Mouse (Mus musculus) hindbrain, embryonic 10.5 days (tissue): ENCODE measurements around the gene Dbndd1. TPM values are rescaled to one million over a fixed set of nuclear protein-coding genes. Genes with fewer than 3 reads are reported as not detected.
"Not testable (repeated sequence)": the region's sequence is repeated elsewhere in the genome, so short reads cannot be mapped to it uniquely, and the experiment has no call there.

Experiments used
- DNase-seq: peaks from one replicate; pipeline ENCODE4 v3.0.0-alpha.2; 2017; ENCODE audit warnings: low spot score
- H3K27ac ChIP-seq: fragments of 300-500 bp; sonication (generic); 2 replicates; pipeline ENCODE4 v1.5.1; 2016; ENCODE audit warnings: mild to moderate bottlenecking, moderate library complexity
- H3K27me3 ChIP-seq: fragments of 300-500 bp; sonication (generic); 2 replicates; pipeline ENCODE4 v1.6.1; 2016; ENCODE audit warnings: mild to moderate bottlenecking; ENCODE audit not compliant: poor library complexity, insufficient read depth, severe bottlenecking
- H3K36me3 ChIP-seq: fragments of 300-500 bp; sonication (generic); 2 replicates; pipeline ENCODE4 v1.6.1; 2016; ENCODE audit warnings: mild to moderate bottlenecking, moderate library complexity
- H3K4me1 ChIP-seq: fragments of 300-500 bp; sonication (generic); replicated peaks from 2 replicates; pipeline ENCODE4 v1.6.1; 2016; ENCODE audit warnings: mild to moderate bottlenecking
- H3K4me3 ChIP-seq: fragments of 300-500 bp; sonication (generic); 2 replicates; pipeline ENCODE4 v1.5.1; 2016; ENCODE audit warnings: mild to moderate bottlenecking, moderate library complexity
- H3K9me3 ChIP-seq: fragments of 300-500 bp; sonication (generic); 2 replicates; pipeline ENCODE4 v1.6.1; 2016; ENCODE audit warnings: mild to moderate bottlenecking, moderate library complexity
- WGBS: fragments of 180-500 bp; shearing (Covaris S2); methylation state at CpG from one replicate; pipeline ENCODE4 v1.1.7; 2016; 5-methylcytosine and 5-hydroxymethylcytosine counted together
- polyA plus RNA-seq: library from polyadenylated mRNA; unstranded; fragments of >200 nt; fragmentation: Nextera tagmentation; extraction: Ambion mirVana; gene quantifications from 2 replicates; pipeline ENCODE4 v1.2.1, GENCODE M21; 2016

Gene Dbndd1
- polyA plus RNA-seq, 1 experiment from 2014 or later = 38.1 TPM

DNA sequence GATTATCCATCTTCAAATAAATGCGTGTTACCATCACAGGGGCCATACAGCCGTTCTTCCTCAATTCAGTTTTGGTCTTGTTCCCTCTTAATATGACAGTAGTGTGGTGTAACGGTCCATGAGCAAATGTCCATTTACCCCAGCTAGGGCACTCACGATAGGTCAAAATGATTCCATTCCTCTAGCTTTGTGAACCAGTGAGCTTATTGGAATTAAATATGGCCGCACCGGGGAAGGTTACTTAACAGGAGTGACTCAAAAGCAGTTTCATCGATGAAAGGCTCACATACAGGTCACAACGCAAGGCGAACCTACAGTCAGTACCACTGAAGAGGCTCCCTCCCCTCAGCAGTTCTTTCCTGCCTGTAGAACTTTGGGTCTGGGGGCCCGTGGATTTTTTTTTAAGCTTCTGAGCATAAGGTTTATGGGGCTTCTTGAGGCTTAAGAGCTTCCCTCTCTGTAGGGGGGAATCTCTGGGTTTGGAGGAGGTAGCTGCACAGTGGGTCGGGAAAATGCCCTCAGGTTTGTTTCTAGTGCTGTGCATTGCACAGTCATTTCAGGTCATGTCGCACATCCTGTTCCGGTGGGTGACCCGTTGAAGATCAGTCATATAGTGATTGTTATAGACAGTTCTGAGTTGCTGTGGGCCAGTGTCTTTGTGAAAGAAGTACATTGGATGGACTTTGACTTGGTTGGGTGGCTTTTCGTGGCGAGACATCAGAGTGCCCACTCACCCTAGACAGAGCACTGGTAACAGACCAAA, 36.6 kb downstream of the Dbndd1 start:
- peak overlapping the region; percentile 96 for H3K27ac ChIP-seq
- peaks cover 19% of the 10 kb centered on the region for H3K4me1 ChIP-seq
- DNase-seq = no peak
- peaks cover 34% of the 10 kb centered on the region for H3K36me3 ChIP-seq
- H3K27me3 ChIP-seq = no peaks in the 10 kb centered on the region
- WGBS = 39% methylated on average over 16 of the region's 16 CpGs
- no peaks in the 10 kb centered on the region for H3K9me3 ChIP-seq
- H3K4me3 ChIP-seq = peak overlapping the region; percentile 80

DNA sequence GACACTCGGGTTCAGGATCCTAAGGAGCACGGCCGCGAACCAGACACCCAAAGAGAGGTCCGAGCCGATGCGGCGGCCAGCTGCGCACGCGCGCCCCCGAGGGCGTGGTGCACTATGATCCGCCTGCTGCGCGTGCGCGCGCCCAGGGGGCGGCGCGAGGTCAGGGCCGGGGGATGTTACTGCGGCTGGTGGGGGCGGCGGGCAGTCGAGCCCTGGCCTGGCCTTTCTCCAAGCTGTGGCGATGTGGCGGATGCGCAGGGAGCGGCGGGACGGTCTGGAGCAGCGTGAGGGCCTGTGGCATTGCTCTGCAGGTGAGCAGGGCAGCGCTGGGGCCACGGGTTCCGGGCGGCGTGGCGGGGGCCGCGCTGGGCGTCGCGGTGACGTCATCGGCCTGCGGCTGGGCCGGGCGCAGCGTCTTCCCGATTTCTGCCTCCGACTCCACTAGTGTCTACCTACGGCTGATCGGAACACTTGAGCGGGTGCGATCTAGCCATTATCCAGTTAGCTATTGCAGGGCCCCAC, 37.5 kb downstream of the Dbndd1 start, which contains the start of gene Afg3l1:
Gene Afg3l1, plus strand, starts transcription at position 167 of the 522 bp plus-strand sequence.
- WGBS = under 1% methylated on average over 58 of the region's 58 CpGs
- H3K27me3 ChIP-seq = no peaks in the 10 kb centered on the region

DNA sequence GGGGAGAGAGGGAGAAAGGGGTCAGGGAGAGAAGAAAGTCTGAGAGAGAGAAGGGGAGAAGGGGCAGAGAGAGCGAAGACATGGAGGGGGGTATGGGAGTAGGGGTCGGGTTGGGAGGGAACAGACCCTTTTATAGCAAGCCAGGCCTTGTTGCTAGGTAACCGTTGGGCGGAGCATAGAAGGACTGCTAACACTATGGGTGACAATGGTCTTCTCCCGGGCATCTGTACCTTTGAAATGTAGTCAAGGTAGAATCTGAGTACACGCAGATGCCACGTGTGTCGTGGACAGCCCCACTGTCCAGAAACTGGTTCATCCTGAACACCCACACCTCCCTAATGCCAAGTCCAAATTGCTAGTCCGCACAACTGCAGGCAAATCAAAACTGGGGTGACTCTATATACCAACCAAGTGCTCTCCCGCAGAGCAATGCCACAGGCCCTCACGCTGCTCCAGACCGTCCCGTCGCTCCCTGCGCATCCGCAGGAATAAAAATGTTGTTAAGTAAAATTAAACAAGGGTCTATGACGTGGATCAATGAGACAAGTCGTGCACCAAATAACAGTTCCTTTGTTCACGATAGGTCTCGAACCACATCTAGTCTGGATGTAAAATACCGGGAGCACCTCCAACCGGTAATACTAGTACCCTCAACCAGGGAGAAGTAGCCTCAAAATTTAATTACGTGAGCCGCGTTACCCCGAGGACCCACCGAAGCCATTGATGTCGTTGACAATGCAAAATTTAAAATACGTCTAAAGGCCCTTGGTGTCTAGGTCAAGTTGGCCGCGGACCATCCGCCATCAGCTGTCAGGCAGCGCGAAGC, 38.1 kb downstream of the Dbndd1 start:
- no peaks in the 10 kb centered on the region for H3K27me3 ChIP-seq
- H3K4me3 ChIP-seq = peak overlapping the region; percentile 80
- WGBS = 8% methylated on average over 34 of the region's 34 CpGs
- H3K36me3 ChIP-seq = peaks cover 21% of the 10 kb centered on the region
- H3K4me1 ChIP-seq = peaks cover 19% of the 10 kb centered on the region
- H3K9me3 ChIP-seq = no peaks in the 10 kb centered on the region
- DNase-seq = peak; percentile 43
- peak overlapping the region; percentile 96 for H3K27ac ChIP-seq

More for the DNA sequence above, 37.5 kb downstream of the Dbndd1 start, which contains the start of gene Afg3l1:
- Histone ChIP-seq H3K4me1 (peaks cover 19% of the 10 kb centered on the region), H3K27ac (peak within 1 kb of the TSS; percentile 96), H3K4me3 (peak within 1 kb of the TSS; percentile 80), H3K9me3 (no peaks in the 10 kb centered on the region), H3K36me3 (peaks cover 28% of the 10 kb centered on the region)
- DNase-seq = peak; percentile 93

DNA sequence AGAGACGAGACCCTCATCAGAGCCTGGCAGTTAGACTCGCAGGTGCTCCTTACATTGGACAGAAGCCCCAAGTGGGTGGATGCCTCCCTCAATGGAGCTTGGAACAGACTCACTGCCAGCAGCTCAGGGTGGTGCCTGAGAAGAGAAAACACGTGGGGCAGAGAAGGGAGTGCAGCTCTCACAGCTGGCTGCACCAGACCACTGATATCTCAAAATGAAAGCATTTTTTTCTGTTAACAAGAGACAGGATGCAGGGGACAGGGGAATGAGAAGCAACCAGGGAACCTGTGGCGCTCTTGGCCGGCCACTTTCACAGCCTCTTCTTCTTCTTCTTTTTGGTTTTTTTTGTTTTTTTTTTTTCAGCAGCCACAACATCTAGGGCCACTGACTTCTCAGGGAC, 40.7 kb downstream of the Dbndd1 start:
- not testable (repeated sequence) for H3K4me3 ChIP-seq, H3K9me3 ChIP-seq, H3K27ac ChIP-seq, H3K36me3 ChIP-seq, H3K27me3 ChIP-seq, DNase-seq
- 69% methylated on average over 5 of the region's 5 CpGs for WGBS
- H3K4me1 ChIP-seq = peaks cover 19% of the 10 kb centered on the region

DNA sequence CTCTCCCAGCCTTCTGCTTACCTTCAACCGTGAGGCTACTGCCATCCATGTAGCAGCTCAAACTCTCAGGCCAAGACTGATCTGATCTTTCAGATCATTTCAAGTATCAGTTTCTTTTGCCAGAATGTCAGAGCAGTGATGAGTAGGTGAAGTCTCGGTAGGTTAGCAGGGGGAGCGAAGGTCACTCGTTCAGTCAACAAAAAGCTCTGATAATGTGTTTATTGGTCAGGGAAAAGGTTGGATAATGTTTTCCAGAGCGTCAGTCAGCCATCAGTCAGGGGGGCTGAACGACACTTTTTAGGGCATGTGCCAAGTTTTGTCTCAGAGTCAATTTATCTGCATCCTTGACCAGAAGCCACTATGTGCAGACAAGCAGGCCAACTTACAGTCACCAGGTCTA, 42.3 kb downstream of the Dbndd1 start:
- not testable (repeated sequence) for H3K9me3 ChIP-seq, H3K27ac ChIP-seq, H3K4me1 ChIP-seq, DNase-seq, H3K4me3 ChIP-seq, H3K27me3 ChIP-seq, H3K36me3 ChIP-seq
- WGBS = 80% methylated on average over 6 of the region's 6 CpGs

DNA sequence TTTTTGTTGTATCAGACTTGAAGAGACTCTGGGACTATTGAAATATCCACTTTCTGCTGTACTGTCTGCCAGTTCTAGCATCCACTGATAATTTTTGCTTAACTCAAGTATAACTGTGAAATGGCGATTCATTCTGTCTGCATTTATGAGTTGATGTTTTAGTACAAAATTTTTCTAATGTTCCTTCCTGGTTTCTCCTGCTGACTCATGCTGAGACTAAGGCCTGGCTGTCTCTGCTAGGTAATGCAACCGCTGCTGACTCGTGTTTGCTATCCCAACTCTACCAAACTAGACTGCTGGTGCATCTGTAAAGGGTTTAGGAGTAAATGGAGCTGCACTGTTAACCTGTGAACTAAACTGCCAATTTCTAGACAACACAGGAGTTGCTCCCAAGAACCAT, 47.8 kb downstream of the Dbndd1 start:
- 87% methylated on average over 3 of the region's 3 CpGs for WGBS
- no peak for DNase-seq

DNA sequence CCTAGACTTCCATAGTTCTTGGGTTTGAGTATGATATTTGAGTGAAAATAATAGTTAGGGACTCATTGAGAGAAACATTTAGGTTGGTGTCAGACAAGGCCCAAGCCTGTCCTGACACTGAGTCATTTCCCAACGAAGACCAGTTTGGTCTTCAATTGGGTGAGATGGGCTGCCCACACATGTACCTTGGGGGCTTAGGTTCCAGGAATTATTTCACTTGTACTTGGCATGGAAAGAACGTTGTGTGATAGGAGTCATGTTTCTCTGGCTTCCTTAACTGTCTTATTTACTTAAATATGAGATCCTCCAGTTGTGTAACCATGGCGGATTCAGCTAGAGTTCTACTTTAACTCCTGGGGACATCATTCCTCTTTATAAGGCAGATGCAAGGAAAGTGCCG, 51.6 kb downstream of the Dbndd1 start:
- 91% methylated on average over 4 of the region's 4 CpGs for WGBS
- peaks cover 53% of the 10 kb centered on the region for H3K36me3 ChIP-seq
- DNase-seq = no peak
- no peak overlapping the region for H3K4me3 ChIP-seq
- no peak overlapping the region for H3K27ac ChIP-seq
- H3K9me3 ChIP-seq = no peaks in the 10 kb centered on the region
- H3K4me1 ChIP-seq = no peaks in the 10 kb centered on the region
- no peaks in the 10 kb centered on the region for H3K27me3 ChIP-seq

More for the DNA sequence above, 47.8 kb downstream of the Dbndd1 start:
- H3K4me3 ChIP-seq = no peak overlapping the region
- H3K9me3 ChIP-seq = no peaks in the 10 kb centered on the region
- no peaks in the 10 kb centered on the region for H3K4me1 ChIP-seq
- H3K36me3 ChIP-seq = peaks cover 15% of the 10 kb centered on the region
- no peaks in the 10 kb centered on the region for H3K27me3 ChIP-seq
- no peak overlapping the region for H3K27ac ChIP-seq

Other genes with a start within 250 kb of the Dbndd1 start
- gene Fanca, start 196.9 kb downstream of the Dbndd1 start, polyA plus RNA-seq = 35.3 and 40.9 TPM in 2 replicates
- 10.8 and 19.5 TPM in 2 replicates for gene Spire2, start 182.8 kb downstream of the Dbndd1 start, polyA plus RNA-seq
- gene Tcf25, start 141.7 kb downstream of the Dbndd1 start, polyA plus RNA-seq = 159 and 169 TPM in 2 replicates
- gene Mc1r, start 108.4 kb downstream of the Dbndd1 start, polyA plus RNA-seq = 0.05 and 0.21 TPM in 2 replicates
- gene Tubb3, start 104.0 kb downstream of the Dbndd1 start, polyA plus RNA-seq = 560 and 909 TPM in 2 replicates
- 40.9 and 42.3 TPM in 2 replicates for gene Def8, start 91.9 kb downstream of the Dbndd1 start, polyA plus RNA-seq
- gene Afg3l1, start 37.6 kb downstream of the Dbndd1 start, polyA plus RNA-seq = 54.9 and 55.3 TPM in 2 replicates
- gene Gas8, start 3.4 kb upstream of the Dbndd1 start, polyA plus RNA-seq = 41.9 and 43.1 TPM in 2 replicates
- 6.7 and 7.5 TPM in 2 replicates for gene Rhou, start 138.5 kb upstream of the Dbndd1 start, polyA plus RNA-seq